Mouse (Mus musculus) layer of hippocampus, postnatal 25 days (tissue): ENCODE results near the gene Zfp61. TPM values are rescaled to one million over a fixed set of nuclear protein-coding genes. Genes with fewer than 3 reads are reported as not detected.
"Not testable (repeated sequence)": the region's sequence is repeated elsewhere in the genome, so short reads cannot be mapped to it uniquely, and the experiment has no call there.

ENCODE experiments used
- DNase-seq, 2 experiments: peaks; one replicate each; pipeline ENCODE4 v3.0.0; 2022; ENCODE audit warnings: mixed read lengths in 2 of 2, low spot score in 1 of 2; ENCODE audit errors: extremely low spot score in 1 of 2
- total RNA-seq, 2 experiments: library from RNA; stranded (reverse); gene quantifications; 2 replicates each; pipeline ENCODE4 v1.2.3; 2021

Zfp61 gene
- total RNA-seq, 2 experiments from 2014 or later: 24.1 to 27.5 TPM

DNA sequence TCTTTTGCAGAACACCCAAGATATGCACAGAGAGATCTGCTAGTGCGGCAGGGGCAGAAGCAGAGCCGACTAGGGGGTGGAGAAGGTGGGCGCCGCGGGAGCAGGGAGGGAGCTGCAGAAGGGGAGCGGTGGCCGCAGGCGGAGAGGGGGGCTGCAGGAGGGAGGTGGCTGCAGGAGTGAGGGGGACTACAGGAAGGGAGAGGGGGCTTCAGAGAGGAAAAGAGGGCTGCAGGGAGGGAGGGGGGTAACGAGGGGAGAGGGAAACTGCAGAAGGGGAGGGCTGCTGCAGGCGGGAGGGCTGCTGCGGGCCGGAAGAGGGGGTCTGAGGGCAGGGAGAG lies 2.4 kb downstream of the Zfp61 start:
- DNase-seq: no peak

DNA sequence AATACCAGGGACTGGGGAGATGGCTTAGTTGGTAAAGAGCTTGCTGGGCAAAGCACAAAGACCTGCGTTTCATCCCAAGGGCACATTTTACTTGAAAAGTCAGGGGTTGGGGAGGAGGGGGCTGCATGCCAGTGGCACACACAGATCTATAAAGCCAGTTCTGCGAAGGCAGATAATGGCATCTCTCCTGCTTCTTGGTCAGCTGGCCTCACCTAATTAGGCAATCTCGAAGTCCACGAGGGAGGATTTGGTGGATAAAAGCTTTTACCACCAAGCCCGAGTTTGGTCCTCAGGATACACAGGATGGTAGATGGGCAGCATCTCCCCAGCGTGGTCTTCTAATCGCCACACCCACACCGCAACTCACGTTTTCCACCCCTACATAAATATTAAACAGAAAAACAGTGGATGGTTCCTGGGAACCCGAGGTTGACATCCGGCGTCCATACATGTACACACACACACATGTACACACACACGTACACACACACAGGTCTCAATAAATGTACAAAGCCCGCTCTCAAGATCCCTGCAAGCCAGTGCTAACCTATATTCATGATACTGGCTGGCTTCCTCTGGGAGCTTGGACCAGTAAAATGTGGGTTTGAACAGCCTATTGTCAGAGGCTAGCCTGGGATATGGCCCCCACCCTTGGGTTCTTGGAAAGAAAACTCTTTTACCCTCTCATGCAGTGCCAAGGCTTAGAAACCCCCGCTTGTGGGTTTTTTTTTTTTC lies 3.5 kb downstream of the Zfp61 start:
- no peak for DNase-seq

GRCm38 (mm10) chr7:24296386-24296785 lies 4.6 kb downstream of the Zfp61 start:
- DNase-seq: no peak

- no peak for DNase-seq
These were observed 5.7 kb downstream of the Zfp61 start for GRCm38 (mm10) chr7:24295376-24295775.

- no peak for DNase-seq
These were observed 6.3 kb downstream of the Zfp61 start for GRCm38 (mm10) chr7:24294763-24295162.

GRCm38 (mm10) chr7:24293061-24293851 lies 7.8 kb downstream of the Zfp61 start:
- DNase-seq: no peak

- no peak for DNase-seq
These were observed 9.5 kb downstream of the Zfp61 start for GRCm38 (mm10) chr7:24291387-24292090.

DNA sequence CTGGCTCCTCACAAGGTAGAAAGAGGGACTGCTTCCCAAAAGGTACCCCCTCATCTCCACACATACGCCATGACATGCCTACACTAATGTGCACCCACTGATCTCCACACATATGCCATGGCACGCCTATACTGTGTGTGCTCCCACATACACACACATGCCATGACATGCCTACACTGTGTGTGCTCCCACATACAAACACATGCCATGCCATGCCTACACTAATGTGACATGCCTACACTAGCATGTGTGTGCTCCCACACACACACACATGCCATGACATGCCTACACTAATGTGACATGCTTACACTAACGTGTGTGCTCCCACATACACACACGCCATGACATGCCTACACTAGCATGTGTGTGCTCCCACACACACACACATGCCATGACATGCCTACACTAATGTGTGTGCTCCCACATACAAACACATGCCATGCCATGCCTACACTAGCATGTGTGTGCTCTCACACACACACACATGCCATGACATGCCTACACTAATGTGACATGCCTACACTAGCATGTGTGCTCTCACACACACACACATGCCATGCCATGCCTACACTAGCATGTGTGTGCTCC lies 10.8 kb downstream of the Zfp61 start:
- DNase-seq: no peak

DNA sequence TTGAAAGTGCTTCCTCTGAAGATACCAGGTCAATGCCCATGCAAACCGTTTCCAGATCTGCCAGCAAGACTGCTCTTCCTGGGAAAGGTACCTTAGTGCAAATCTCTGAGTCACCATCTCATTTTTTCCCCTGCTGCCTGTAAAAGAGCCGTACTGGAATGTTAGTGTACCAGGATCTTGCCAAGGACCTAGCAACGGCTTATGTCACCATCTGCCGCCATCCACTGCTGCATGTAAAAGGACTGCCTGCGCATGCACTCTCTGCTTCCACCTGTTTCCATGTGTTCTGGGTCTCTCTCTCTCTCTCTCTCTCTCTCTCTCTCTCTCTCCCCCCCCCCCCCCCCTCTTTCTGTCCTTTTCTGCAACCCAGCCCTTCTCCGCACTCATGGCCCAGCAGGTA lies 12.5 kb downstream of the Zfp61 start:
- peak in 1 of 2 experiments; percentile 24 for DNase-seq

DNA sequence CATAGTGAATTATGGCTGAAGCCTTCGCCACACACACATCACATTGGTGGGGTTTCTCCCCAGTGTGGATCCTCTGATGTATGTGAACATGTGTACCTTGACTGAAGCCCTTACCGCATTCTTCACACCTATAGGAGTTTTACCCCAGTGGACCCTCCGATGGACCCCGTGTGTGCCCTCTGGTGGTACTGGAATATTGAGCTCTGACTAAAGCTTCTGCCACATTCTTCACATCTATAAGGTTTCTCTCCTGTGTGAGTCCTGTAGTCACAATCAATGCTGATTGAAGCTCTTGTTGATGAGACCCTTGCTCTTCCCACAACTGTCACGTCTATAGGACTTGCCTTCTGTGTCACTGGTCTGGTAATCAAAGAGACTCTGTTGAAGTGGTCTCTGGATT lies 13.4 kb downstream of the Zfp61 start:
- DNase-seq: no peak

DNA sequence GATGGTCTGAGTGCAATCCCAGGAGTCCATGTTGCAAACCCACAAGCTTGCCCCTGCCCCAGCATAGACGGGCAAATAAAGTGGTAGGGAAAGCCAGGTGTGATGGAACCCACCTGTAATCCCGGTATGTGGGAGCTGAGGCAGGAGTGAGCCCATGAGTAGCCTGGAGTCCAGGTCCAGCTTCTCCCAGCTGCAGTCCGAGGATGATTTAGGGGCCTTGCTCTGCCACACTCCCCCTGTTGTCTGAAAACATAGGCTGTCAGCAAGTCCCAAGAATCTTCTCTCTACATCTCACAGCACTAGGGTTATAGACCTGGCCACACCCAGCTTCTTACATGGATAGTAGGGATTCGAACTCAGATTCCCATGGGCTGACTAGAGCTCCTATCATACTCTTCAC lies 14.1 kb downstream of the Zfp61 start:
- no peak for DNase-seq

- DNase-seq: no peak
These were observed 14.9 kb downstream of the Zfp61 start for GRCm38 (mm10) chr7:24286090-24286489.

GRCm38 (mm10) chr7:24280858-24281145 lies 20.2 kb downstream of the Zfp61 start:
- DNase-seq: no peak

- no peak for DNase-seq
These were observed 20.8 kb downstream of the Zfp61 start for GRCm38 (mm10) chr7:24280031-24280857.

GRCm38 (mm10) chr7:24278771-24279170 lies 22.3 kb downstream of the Zfp61 start:
- DNase-seq: not testable (repeated sequence)

DNA sequence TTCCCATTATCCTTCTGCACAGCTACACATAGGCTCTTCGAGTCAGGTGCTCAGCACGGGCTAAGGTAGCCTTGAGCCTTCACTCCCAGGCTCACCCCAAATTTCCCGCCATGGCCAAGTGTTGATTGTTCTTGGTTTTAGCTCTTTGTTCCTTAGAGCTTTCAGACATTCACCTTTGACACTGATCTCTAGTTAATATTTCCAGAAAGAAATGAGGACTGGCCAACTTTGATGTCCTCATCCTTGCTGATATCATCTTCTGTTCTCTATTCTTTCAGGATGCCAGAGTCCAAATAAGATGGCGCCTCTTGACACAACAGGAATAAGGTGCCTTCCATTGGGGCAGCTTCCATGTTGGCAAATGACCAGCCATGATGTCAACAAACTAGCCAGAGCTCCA lies 26.6 kb downstream of the Zfp61 start:
- no peak for DNase-seq

GRCm38 (mm10) chr7:24271191-24271590 lies 29.8 kb downstream of the Zfp61 start:
- no peak for DNase-seq

GRCm38 (mm10) chr7:24270288-24270672 lies 30.8 kb downstream of the Zfp61 start, which contains the start of gene Zfp93:
Gene Zfp93 (plus strand): TSS chr7:24270420.
- DNase-seq: peak; percentile 59 to 67

DNA sequence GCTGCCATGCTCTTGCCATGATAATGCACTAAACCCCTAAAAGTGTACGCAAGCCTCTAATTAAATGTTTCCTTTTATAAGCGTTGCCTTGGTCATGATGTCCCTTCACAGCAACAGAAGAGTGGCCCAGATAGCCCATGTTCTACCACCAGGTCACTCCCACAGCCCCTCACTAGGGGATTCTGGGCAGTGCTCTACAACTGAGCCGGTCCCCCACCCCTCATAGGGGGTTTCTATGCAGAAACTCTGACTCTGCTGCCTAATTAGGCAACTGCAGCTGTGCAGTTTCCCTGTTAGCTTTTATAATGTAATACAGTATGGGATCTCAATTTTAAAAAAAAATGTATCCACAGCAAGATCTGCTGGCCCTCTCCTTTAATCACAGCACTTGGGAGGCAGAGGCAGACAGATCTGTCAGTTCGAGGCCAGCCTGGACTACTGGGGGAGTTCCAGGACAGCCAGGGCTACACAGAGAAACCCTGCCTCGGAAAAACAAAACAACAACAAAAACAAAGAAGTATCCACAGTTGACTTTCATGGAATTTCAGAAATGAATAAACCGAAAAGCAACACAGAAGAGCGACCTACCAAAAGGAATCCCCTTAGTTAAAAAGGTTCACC lies 31.3 kb downstream of the Zfp61 start:
- DNase-seq: no peak

- DNase-seq: no peak
These were observed 31.8 kb downstream of the Zfp61 start for GRCm38 (mm10) chr7:24269256-24269655.
